Mouse (Mus musculus): ENCODE results near the gene Ppp1r3f. TPM values are rescaled to one million over a fixed set of nuclear protein-coding genes. Genes with fewer than 3 reads are reported as not detected.

Ppp1r3f gene
- total RNA-seq, 2 experiments from 2014 or later = 13.1 to 14.1 TPM

- DNase-seq (ENCODE audit: low spot score in 2 of 2) = no peak
Measured at GRCm38 (mm10) chrX:7563076-7563475, 11.0 kb downstream of the Ppp1r3f start.

- no peak for DNase-seq (ENCODE audit: low spot score in 2 of 2)
Measured at GRCm38 (mm10) chrX:7553474-7553873, 20.6 kb downstream of the Ppp1r3f start.

- DNase-seq (ENCODE audit: low spot score in 2 of 2) = no peak
Measured at GRCm38 (mm10) chrX:7524961-7525360, 49.1 kb downstream of the Ppp1r3f start.

Other genes with a start within 250 kb of the Ppp1r3f start
- gene Usp27x, start 198.5 kb downstream of the Ppp1r3f start, total RNA-seq (2021) = 10 to 100 TPM; 14.0 to 14.9 TPM
- under 1 TPM; 0.21 to 0.22 TPM for gene Foxp3, start 639 bp downstream of the Ppp1r3f start, total RNA-seq (2021)
- gene Ccdc22, start 31.2 kb upstream of the Ppp1r3f start, total RNA-seq (2021) = 10 to 100 TPM; 21.3 to 23.4 TPM
- gene Cacna1f, start 32.8 kb upstream of the Ppp1r3f start, total RNA-seq (2021) = not detected
- gene Syp, start 64.2 kb upstream of the Ppp1r3f start, total RNA-seq (2021) = 1,000 to 10,000 TPM; 1,418 to 1,453 TPM
- gene Prickle3, start 83.0 kb upstream of the Ppp1r3f start, total RNA-seq (2021) = 1 to 10 TPM; 2.0 TPM
- gene Plp2, start 97.1 kb upstream of the Ppp1r3f start, total RNA-seq (2021) = 10 to 100 TPM; 14.9 to 19.3 TPM
- under 1 TPM in 1 of 2 experiments, not detected in 1; 0.42 TPM for gene Magix, start 107.0 kb upstream of the Ppp1r3f start, total RNA-seq (2021)
- gene Gpkow, start 122.8 kb upstream of the Ppp1r3f start, total RNA-seq (2021) = 10 to 100 TPM; 35.5 to 38.4 TPM
- 10 to 100 TPM; 34.3 to 41.8 TPM for gene Wdr45, start 140.1 kb upstream of the Ppp1r3f start, total RNA-seq (2021)
- not detected for gene Gm45208, start 148.0 kb upstream of the Ppp1r3f start, total RNA-seq (2021)
- 10 to 100 TPM; 85.0 to 98.9 TPM for gene Praf2, start 154.2 kb upstream of the Ppp1r3f start, total RNA-seq (2021)
- gene Ccdc120, start 176.6 kb upstream of the Ppp1r3f start, total RNA-seq (2021) = 10 to 100 TPM; 23.0 to 24.5 TPM
- 10 to 100 TPM; 28.8 to 38.6 TPM for gene Tfe3, start 188.3 kb upstream of the Ppp1r3f start, total RNA-seq (2021)
- 10 to 100 TPM; 86.1 to 93.0 TPM for gene Gripap1, start 215.5 kb upstream of the Ppp1r3f start, total RNA-seq (2021)
- 10 to 100 TPM; 11.8 to 12.0 TPM for gene Kcnd1, start 248.0 kb upstream of the Ppp1r3f start, total RNA-seq (2021)